Mouse (Mus musculus) E14TG2a.4 (cell line): ENCODE results near the gene Macrod1.

Experiments used
- CTCF ChIP-seq: conservative IDR thresholded peaks from 2 replicates; pipeline ENCODE4 v1.5.1; 2014; ENCODE audit warnings: low read length
- NANOG ChIP-seq: IDR thresholded peaks from 2 replicates; pipeline ENCODE4 v1.6.1; 2014; ENCODE audit warnings: borderline replicate concordance, low read length, mixed read lengths
- POU5F1 ChIP-seq: IDR thresholded peaks from 2 replicates; pipeline ENCODE4 v1.6.1; 2014; ENCODE audit warnings: low read length, borderline replicate concordance

DNA sequence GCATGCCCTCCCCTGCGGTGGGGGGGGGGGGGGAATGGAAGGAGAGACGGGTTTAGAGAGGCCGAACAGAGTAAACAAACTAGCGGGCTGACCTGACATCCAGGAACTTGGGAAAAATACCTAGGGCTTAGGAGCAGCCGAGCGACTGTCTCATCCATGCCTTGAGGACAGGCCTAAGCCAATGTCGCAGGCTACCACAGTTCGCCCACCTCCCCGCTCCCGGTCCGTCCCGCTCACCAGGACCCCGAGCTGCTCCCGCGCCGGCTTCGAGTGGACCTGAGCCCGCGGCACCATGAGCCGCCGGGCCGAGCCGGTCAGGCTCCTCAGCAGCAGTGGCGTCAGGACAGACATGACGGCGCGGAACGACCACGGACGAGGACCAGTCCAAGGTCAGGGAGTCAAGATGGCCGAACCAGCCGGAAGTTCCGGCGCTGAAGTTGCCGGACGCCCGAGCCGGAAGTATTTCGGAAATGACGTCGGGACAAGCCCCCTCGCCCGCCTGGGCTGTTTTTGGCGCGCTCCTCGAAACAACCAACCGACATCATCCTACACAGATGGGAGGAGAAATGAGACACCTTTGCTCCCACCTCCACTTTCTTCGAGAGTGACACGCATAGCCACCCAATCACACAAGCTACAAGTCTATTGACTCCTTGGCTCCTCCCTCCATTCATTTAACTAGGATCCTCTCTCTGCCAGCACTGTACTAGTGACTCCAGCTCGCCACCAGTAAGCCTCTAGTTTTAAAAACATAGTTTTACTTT is 160.7 kb downstream of the Macrod1 start, which contains the start of gene Cox8a:
- TF ChIP-seq CTCF (no peak), NANOG (no peak), POU5F1 (no peak)
